Mouse (Mus musculus) layer of hippocampus, adult 11-12 months (tissue): ENCODE measurements around the gene Ak8.

ENCODE experiments used
- DNase-seq: peaks from one replicate; pipeline ENCODE4 v3.0.0; 2022; ENCODE audit warnings: low spot score

The Ak8 gene

DNA sequence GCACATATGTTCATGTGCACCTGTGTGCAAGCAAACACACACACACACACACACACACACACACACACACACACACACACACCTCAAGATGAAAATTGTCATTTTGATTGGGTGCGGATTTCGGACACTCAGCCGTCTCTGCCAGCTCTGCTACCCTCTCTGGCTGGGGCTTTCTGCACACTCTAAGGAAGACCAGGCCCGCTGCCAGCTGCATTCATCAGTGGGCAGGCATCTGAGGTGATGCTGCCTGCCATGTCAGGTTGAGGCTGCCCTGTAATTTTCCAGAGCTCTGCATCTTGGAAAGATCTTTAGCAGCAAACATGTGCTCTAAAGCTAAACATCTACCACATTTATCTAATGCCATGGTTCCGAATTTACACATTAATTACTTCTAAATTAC, 37.1 kb downstream of the Ak8 start:
- DNase-seq: no peak

DNA sequence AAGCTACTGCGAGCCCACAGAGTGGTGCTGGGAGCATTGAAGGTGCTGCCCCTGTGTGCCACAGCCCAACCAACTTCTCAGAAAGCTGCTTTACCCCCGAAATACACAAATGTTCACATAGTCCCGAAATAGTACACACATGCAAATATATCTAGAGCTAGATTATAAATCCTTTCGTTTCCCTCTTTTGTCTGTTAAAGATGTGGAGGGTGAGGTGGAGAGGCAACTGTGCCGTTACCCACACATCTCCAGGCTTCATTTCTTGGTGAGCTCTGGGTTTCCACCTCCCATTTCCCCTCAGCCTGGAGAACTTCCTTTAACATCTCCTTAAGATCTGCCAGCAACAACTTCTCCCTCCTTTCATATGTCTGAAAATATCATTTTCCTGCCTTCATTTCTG, 40.2 kb downstream of the Ak8 start:
- DNase-seq: no peak

DNA sequence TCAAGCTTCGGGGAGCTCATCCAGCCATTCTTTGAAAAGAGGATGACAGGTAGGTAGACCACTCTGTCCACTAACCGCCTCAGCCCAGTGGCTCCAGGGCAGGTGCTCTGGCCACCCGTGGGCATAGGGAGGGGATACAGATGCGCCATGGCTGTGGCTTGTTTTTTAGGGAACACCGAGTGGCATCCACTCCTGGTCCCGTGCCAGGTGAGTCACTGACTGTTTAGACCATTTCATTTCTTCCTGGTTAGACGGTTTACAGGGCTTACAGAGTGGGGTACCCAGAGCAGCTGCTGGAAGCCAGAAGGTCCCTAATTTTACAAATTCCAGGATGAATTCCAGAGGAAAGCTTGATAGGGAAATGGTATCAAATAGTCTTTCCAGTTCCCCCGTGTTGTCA, 42.7 kb downstream of the Ak8 start:
- DNase-seq: no peak

DNA sequence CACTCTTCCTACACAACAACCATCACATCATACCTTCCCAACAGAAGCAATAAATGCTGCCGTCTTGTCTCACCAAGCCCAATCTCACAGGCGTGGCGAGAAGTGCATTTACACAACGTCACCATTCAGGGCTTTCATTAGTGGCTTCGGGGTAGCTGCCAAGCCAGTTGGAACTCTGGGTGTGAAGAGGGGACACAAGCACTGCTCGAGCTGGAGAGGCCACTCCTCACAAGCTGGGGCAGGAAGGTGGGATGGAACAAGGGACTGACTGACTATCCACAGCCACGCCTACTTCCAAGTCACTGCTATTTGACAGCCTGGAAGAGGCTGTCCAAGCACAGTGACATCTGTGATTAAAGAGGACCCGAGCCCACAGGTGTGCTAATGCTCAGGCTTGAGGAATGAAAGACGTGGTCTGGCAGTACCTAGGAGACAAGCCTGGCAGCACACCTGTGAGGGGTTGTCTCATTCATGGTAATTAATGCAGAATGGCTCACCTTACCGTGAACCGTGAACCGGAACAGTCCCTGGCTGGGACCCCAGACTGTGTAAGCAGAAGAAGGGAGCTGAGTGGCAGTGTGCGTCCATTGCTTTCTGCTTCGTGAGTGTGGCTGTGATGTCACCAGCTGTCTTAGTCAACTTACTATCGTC, 46.8 kb downstream of the Ak8 start:
- DNase-seq: no peak

DNA sequence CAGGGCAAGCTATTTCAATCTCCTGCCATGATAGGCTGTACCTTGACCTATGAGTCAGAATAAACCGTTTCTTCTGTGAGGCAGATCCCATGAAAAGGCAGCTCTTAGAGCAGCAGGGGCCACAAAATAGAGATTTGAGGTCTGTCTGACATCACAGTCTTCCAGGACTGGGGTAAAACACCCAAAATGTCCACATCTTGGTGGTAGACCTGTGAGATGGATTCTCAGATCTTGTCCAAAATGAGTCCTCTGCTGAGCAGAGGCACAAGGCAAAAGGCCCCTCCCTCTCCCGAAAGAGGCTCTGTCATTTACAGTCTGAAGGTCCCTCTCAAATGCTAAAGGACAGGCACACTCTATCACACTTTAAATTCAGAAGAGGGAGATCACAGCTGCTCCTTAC, 47.7 kb downstream of the Ak8 start:
- no peak for DNase-seq

DNA sequence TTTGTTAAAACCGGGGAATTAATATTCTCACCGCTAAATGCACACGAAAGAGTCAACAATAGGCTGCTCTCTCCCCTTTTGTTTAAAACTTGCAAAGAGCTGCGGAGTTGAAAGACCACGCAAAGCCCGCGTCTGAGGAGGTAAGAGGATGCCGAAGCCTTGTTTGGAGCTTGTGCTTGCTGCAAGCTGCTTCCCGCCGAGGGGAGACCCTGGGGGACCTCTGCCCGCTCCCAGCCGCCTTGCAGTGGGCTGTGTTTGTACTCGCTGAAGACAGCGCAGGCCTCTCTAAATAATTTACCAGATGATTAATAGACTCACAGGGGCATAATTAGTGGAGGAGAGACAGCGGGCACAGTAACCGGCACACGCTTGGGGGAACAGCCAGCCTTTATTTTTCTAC, 51.2 kb downstream of the Ak8 start:
- no peak for DNase-seq

DNA sequence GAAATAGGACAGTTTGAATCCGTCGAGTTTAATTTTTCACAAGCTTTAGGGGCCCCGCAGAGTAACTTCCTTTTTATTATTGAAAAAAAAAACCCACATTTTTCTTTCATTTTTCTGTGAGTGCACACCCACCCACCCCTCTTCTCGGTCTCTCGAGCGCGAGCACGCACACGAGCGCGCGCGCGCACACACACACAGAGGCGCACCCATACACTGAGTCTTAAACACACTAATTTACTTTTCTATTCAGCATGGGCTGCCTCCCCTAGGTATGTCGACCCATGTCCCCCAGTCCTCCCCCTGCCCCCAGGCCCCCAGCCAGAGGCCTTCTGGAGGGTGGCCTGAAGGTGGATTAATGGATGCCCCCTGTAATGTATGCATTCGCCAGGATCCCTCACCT, 51.7 kb downstream of the Ak8 start:
- no peak for DNase-seq

DNA sequence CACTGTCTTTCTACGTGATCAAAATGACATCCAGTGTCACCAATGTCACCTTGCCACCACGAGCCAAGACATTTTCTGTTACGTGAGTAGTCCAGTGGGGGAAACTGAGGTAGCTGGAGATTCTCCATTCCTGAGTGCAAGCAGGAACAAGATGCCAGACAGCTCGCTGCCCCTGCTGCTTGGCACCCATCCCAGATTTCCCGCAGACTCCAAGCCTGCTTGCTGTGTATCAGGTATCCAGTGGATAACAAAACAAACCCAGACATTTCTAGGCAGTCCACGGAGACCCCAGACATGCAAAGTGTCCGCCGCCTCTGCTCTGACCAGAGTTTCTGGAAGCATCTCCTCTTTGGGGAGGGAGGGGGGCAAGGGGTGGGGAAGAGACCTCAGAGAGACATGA, 52.4 kb downstream of the Ak8 start:
- no peak for DNase-seq

DNA sequence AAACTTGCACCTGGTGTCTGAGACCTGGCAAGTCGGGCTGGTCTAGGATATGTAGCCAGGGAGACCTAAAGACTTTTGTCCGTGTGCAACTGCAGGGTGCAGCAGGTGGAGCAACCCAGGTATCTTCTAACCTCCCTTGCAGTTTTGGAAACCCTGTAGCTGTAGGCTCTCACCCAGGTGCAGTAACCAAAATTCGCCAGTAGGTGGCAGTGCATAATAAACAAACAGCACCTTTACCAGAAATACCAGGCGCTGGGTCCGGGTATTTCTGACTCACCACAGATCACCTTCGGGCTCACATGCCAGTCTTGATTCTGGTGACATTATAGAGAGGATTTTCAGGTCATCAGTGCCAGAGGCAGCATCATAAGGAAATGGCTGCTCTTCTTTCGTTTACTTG, 55.5 kb downstream of the Ak8 start:
- peak; percentile 85 for DNase-seq

DNA sequence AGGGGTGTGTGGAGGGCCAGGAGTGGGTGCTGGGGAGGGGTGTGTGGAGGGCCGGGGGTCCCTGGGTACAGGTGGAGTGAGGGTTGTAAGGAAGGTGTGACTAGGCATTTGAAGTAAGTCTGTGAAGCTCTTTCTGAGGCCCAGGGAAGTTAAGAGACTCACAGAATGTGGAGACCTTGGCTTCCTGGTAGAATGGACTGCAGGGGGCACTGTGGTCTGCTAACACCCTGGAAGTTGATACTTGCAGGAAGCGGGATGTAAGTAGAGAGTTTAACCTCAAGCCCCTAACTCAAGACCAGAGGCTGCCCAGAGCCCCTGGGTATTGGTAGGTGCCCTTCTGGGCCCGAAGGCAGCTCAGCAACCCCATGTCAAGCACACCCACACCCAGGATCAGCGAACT, 56.2 kb downstream of the Ak8 start:
- peak; percentile 46 for DNase-seq

DNA sequence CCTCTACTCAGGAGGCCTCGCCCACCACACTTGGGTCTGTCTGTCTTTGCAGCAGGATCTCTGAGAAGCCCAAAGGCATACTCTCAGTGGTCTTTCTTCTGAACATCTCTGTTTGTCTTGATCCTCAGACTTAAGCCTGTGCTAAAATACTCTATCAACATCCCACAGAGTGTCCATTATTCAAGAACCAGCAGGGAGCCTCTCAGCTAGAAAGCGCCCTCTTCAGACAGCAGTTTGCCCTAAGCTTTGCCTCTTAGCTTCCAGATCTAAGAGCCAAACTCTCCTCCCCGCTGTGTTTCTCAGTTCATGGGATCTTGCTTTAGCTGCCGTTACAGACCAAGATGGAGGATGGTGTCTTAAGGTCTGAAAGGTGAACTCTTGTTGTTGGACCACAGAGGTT, 59.5 kb downstream of the Ak8 start:
- no peak for DNase-seq

DNA sequence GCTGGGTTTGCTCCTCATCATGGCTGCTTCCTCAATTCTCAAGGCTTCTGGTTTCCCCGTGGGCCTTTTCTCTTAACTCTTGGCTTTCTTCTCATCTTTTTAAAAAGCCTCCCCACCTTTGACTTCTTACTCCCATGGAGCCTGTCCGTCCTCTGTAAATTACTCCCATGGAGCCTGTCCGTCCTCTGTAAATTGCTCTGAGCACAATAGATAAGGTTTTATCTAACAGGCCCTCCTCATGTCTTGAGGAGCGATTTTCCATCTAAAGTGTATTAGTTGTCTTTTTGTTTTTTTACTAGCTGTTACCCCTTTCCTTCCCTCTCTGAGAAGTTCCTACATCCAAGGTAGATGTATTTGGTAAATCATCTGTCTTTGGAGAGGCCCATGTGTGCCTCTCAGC, 66.6 kb downstream of the Ak8 start:
- DNase-seq: no peak

DNA sequence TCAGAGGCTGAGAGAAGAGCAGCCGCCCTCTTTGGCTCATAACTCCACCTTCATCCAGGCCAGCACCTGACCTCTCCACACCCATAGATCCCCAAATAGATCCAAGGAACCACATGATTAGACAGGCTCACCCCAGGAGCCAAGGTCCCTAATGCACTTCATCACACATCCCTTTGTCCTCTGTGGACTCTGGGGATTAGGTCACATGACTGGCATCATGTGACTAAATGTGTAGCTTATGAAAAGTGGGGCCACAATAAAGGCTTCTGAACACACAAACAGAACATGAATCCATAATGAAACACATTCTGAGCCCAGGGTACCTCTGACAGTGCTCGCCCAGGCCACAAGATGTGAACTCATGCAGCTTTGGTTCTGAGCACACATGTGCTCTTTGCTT, 67.1 kb downstream of the Ak8 start:
- DNase-seq: no peak

DNA sequence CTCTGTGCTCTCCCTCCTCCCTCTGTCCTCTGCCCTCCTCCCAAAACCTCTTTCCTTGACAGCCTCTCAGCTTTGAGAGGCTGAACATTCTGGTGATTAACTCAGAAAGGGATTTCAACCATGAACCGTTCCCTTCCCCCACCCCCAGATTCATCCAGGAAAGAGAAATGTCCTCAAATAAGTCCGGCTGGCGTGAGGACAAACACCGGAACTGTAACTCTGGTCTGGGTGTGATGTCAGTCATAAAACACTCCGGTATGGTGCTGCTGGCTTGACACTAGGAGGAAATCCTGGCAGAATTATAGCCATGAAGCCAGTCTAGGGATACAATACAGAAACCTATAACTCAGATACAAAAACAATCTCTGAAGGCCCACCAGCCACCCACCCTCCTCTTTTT, 70.7 kb downstream of the Ak8 start:
- no peak for DNase-seq

DNA sequence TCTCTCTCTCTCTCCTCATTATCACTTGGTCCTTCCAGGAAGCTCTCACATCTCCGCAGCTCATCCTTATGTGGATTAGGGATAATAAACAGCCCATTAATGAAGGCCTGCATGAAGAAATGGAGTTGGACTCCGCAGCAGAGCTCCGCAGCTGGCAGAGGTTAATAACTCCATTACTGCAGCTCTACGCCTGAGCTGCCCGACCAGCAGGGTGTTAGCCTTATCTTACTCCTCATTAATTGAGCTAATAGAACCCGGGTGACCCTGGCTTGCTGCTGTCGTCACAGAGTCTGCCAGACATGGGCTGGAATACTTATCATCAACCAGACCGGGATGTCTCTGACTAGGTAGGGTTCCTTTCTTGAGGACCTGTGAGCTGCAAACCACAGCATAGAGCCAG, 74.1 kb downstream of the Ak8 start:
- DNase-seq: no peak

DNA sequence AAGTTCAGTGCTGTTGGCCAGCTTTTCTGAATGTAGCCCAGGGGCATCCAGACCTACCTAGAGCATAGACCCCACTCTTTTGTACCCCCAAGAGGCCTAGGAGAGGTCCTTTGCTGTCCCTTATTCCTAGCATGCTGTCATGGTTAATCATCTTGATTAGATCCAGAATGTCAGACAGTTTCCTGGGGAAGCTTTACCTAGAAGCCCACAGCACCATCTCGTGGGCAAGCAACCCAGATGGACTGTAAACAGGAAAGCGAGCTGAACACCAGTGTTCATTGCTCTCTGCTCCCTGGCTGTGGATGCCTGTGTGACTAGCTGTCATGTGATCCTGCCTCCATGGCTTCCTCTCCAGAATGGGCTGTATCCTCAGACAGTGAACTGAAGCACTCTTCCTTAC, 76.8 kb downstream of the Ak8 start:
- DNase-seq: no peak

DNA sequence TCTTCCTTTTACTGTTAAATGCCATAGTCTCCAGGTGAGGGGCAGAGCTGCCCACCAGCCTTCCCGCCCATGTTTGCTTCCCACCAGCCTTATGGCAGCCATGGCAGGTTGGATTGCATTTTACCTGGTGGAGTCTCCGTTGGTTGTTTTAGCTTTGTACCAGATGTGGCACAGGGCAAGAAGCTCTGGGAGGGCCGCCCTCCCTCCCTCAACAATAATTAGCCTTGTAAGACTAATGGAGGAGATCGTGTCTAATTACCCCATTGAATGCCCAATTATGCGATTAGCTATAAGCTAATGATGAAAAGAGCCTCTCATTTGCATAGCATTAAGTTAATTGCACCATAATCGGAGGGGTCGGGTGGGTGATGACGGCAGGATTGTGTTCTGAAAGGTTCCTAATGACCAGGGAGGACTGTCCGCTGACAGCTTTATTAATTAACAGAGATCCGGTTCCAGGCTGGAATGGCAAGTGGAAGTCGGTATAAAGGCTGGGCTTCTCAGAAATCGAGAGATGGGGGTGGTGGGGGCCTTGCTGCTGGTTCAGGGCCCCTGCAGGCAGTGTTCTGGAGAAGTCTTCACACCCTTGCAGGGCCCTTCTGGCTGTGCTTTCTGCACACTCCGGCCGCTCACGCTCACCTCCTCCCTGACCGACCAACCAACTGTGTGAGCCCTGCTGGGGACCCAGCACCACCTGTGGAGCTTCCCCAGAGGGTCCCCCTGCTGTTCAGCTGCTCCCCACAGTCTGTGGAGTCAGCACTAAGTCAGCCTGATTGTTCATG, 80.2 kb downstream of the Ak8 start:
- no peak for DNase-seq

DNA sequence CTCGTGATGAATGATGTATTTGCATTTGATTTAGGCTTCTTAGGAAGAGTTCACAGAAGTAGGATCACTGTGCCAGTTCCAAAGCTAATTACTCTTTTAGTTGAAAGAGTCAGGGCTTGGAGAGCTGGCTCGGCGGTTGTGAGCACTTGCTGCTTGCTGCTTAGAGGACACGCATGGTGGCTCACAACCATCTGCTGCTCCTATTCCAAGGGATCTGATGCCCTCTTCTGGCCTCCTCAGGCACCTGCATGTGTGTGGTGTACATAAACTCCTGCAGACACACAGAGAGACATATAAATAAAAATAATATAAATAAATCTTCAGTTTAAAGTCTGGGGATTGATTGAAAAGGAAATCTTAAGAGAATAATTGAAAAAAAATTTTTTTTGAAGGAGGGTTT, 81.3 kb downstream of the Ak8 start:
- no peak for DNase-seq

DNA sequence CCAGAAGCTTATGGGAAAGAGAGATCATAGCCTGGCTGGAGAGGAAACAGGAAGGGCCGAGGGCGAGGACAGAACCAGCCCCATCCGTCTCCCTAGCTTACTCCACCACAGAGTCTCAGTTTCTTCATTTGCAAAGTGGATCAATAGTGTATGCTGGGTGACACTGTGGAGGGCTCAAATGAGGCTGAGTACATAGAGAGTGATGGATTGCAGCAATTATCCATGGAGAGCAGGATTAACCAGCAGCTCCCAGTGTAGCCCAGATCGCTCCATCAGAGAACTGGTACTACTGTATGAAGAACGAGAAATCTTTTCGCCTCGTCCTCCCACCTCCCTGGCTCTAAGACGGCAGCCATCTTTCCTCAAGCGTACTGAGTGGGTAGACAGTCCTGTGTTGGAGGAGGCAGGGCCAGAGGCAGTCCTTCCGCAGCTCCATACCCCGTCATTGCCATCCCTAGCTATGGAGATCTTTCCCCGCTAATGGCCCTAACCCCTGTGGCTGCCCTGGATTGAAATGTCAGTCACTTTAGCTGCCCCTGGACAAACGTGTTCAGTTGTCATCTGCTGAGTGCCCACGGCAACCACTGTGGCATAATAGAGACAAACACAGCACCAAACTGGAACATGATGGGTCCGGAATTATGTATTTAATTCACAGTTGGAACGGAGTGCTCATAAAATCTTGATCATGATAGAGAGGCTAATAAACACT, 86.5 kb downstream of the Ak8 start:
- DNase-seq: no peak

DNA sequence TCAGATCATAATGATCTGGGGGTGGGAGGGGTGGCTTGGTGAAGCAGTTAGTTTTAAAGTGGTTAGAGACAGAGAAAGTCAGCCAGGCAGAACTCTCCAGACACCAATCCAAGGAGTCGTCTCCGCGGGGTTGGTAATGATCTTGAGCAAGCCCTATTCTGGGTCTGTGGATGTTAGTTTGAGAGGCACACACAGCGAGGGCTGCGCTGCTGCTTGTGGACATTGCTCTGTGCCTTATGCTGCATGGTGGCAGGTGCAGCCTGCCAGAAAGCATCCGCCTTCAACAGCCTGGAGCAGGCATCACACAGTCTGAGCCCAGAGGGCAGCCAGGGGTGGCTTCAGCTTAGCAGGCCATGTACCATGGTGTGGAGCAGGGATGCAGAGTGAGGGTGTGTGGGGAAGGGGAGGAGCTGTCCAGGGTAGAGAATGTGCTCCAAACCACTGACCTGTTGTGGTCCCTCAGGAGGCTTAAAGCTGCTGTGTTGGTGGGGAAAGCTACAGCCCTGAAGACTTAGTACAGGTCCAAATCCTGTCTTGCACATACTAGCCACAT, 87.2 kb downstream of the Ak8 start:
- DNase-seq: no peak

DNA sequence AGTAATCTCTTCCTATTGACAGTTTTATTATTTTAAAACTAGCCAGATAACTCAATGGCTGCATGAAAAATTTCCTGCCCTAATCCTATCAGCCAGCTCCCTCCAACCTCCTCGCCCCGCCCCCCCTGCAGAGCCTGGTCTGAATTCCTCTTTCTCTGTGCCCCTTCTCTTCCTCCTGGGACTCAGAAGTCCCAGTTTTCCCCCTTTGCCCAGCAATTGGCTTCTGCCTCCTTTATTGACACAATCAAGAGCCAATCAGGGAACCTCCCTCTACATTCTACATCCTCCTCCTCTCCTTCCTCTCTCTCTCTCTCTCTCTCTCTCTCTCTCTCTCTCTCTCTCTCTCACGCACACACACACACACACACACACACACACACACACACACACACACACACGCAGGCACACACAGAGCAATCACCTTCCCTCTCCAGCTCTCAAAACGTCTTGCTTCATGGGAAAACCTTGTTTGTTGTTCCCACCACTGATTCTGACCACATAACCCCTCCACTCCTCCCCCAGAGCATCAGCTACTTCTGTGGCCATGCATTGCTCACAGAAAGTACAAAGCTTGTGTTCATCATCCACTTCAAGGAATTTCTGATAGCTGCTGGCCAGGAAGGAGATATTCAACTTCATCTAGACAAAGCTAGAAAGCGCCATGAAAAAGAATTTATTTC, 93.1 kb downstream of the Ak8 start:
- DNase-seq: peak; percentile 28

DNA sequence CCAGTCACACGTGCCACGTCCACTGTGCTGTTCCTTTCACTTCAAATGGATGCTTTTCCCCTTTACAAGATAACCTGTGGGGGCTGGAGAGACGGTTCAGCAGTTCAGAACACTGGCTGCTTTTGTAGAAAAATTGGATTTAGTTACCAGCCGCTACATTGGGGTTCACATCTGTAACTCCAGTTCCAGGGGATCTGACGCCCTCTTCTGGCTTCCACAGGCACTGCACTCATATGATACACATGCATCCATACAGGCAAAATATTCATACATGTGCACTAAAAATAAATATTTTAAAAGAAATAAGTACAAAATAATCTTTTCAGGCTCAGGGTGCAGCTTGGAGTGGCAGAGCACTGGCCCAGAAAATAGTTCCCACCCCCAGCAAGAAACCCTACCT, 94.7 kb downstream of the Ak8 start:
- DNase-seq: no peak

DNA sequence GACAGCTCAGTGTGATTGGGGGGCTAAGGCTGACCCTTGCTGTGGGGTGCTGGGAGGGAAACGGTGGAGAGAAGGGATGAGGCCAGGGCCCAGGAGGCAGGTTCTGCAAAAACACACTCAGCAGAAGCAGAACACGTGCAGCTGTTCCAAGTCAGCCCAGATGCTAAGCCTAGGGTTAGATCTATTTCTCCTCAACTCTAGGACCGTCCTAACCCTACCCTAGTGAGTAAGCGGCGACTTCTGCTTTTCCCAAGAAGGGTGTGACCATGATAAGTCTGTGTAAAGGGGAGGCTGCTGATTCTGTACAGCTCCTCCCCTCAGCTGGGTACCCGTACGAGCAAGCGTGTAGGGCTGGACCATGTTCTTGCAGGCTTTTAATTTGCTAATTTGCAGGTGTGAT, 96.3 kb downstream of the Ak8 start:
- no peak for DNase-seq
